Mouse (Mus musculus): ENCODE measurements around the gene Aifm1. TPM values are rescaled to one million over a fixed set of nuclear protein-coding genes. Genes with fewer than 3 reads are reported as not detected.
"Not testable (repeated sequence)": the region's sequence is repeated elsewhere in the genome, so short reads cannot be mapped to it uniquely, and the experiment has no call there.

The Aifm1 gene
- total and polyA plus RNA-seq, 3 experiments, result 30.3 to 61.4 (median 32.7) TPM

DNA sequence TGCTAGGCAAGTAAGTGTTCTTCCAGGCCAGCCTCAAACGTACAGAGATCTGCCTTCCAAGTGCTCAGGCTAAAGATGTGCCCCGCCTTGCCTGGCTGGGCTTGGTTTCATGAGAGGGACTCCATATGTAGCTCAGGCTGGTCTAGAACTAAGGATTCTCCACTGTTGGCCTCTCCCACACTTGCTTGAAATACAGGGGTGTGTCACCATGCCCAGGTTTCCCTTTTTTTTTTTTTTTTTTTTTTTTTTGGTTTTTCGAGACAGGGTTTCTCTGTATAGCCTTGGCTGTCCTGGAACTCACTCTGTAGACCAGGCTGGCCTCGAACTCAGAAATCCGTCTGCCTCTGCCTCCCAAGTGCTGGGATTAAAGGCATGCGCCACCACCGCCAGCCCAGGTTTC is 77.3 kb downstream of the Aifm1 start:
- H3K9me3 ChIP-seq (replicated peaks; ENCODE audit: low read length); DNase-seq (ENCODE audit: extremely low read depth); dilution Hi-C loops (cut with MboI; ENCODE audit: extremely low pct_ligation_motif_present, extremely low pct_unique_long_range_greater_than_20kb, low sequenced_read_pairs); H3K4me2 ChIP-seq (ENCODE audit: insufficient read depth, low read depth, poor library complexity, severe bottlenecking); H3K27me3 ChIP-seq (replicated peaks); in situ Hi-C loops (cut with MboI; ENCODE audit: low pct_ligation_motif_present, low pct_unique_long_range_greater_than_20kb, low sequenced_read_pairs); H3K4me3 ChIP-seq (replicated peaks in 1 of 3; ENCODE audit: low read depth in 2 of 3, low read length in 2 of 3, poor library complexity in 1 of 3); H3K79me2 ChIP-seq (replicated peaks; ENCODE audit: control insufficient read depth, extremely low read depth, insufficient read depth, poor library complexity, severe bottlenecking); H3K9ac ChIP-seq (ENCODE audit: insufficient read depth, low read depth); H3K36me3 ChIP-seq (replicated peaks in 1 of 2; ENCODE audit: control insufficient read depth in 1 of 2, insufficient read depth in 1 of 2, low read length in 1 of 2): not testable (repeated sequence)
- peaks cover 32 to 70% of the 10 kb centered on the region in 2 experiments for H3K4me1 ChIP-seq (ENCODE audit: control insufficient read depth in 1 of 2, insufficient read depth in 2 of 2)
- peak; percentile 53 for TF ChIP-seq ZNF384 (IDR thresholded peaks at IDR 0.05; ENCODE audit: low read depth, low read length)
- peak overlapping the region; percentile 62 for H3K27ac ChIP-seq (ENCODE audit: insufficient read depth, low read depth)

DNA sequence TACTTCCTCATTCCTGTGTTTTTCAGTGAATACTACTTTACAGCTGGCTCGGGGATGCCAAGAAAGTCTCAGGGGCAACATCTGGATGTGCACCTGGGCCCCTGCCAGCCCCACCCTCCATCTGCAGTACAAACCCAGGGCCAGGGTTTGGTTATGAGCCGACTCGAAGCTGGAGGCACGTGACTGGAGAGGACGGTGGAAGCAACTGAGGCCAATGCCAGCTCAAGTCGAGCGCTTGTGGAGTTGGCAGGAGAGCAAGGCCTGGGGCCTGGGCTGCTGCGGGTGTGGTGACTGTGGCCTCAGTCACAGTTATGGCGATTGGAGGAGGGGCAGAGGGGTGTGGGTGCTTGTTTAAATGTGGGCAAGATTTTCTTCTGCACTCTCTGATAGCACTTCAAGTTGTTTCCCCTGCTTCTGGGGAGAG is 77.9 kb downstream of the Aifm1 start:
- H3K27me3 ChIP-seq (replicated peaks), result no peaks in the 10 kb centered on the region
- H3K9me3 ChIP-seq (replicated peaks; ENCODE audit: low read length), result no peaks in the 10 kb centered on the region
- H3K36me3 ChIP-seq (replicated peaks in 1 of 2; ENCODE audit: control insufficient read depth in 1 of 2, insufficient read depth in 1 of 2, low read length in 1 of 2), result peaks cover 0 to 3% of the 10 kb centered on the region in 2 experiments
- in situ Hi-C loops (cut with MboI; ENCODE audit: low pct_ligation_motif_present, low pct_unique_long_range_greater_than_20kb, low sequenced_read_pairs) (no loop called here), dilution Hi-C loops (cut with MboI; ENCODE audit: extremely low pct_ligation_motif_present, extremely low pct_unique_long_range_greater_than_20kb, low sequenced_read_pairs) (no loop called here)
- peak overlapping the region; percentile 62 for H3K27ac ChIP-seq (ENCODE audit: insufficient read depth, low read depth)
- H3K4me1 ChIP-seq (ENCODE audit: control insufficient read depth in 1 of 2, insufficient read depth in 2 of 2), result peaks cover 32 to 70% of the 10 kb centered on the region in 2 experiments
- no peak overlapping the region for H3K4me3 ChIP-seq (replicated peaks in 1 of 3; ENCODE audit: low read depth in 2 of 3, low read length in 2 of 3, poor library complexity in 1 of 3)
- TF ChIP-seq BHLHE40 (IDR thresholded peaks at IDR 0.05; ENCODE audit: low read depth, low read length) (peak; percentile 94), MAX (IDR thresholded peaks at IDR 0.05; ENCODE audit: low read length) (no peak), MXI1 (IDR thresholded peaks at IDR 0.05; ENCODE audit: low read depth, low read length) (no peak), MEF2A (IDR thresholded peaks at IDR 0.05; ENCODE audit: borderline replicate concordance, low read depth, low read length) (no peak), ETS1 (conservative IDR thresholded peaks at IDR 0.05; ENCODE audit: low read depth, low read length) (peak; percentile 53), IRF4 (IDR thresholded peaks at IDR 0.05; ENCODE audit: low read depth, low read length) (peak; percentile 34; the same call in 1 of the 2 replicates), USF1 (IDR thresholded peaks at IDR 0.05; ENCODE audit: low read depth, low read length) (peak; percentile 71), TCF12 (IDR thresholded peaks at IDR 0.05; ENCODE audit: low read depth, low read length) (peak; percentile 91), USF2 (conservative IDR thresholded peaks at IDR 0.05; ENCODE audit: low read depth, low read length) (peak; percentile 55)
- peak overlapping the region; percentile 38; the same call in 1 of the 2 replicates for H3K4me2 ChIP-seq (ENCODE audit: insufficient read depth, low read depth, poor library complexity, severe bottlenecking)
- no peak overlapping the region for H3K9ac ChIP-seq (ENCODE audit: insufficient read depth, low read depth)
- peaks cover 2% of the 10 kb centered on the region; the same call in 1 of the 2 replicates for H3K79me2 ChIP-seq (replicated peaks; ENCODE audit: control insufficient read depth, extremely low read depth, insufficient read depth, poor library complexity, severe bottlenecking)
- no peak for DNase-seq (ENCODE audit: extremely low read depth)

DNA sequence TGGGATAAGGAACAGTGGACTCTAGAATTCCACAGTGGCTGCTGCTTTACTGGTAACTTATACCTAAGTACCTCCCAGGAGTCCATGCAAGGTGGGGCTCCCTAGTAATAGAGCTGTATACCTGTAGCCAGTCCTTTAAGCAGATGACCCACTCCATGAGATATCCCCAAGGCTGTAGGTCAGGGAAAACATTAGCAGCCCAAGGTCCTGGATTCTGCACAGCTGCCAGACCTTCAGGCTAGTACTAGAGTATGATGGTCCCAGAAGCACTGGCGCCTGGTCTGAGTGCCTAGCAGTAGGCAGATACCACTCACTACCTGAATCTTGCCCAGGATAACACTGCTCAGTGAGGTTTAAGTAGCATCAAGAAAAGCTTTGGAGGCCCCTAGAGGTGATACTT is 79.1 kb downstream of the Aifm1 start:
- Histone ChIP-seq H3K9me3 (replicated peaks; ENCODE audit: low read length) (no peaks in the 10 kb centered on the region), H3K9ac (ENCODE audit: insufficient read depth, low read depth) (no peak overlapping the region), H3K4me1 (ENCODE audit: control insufficient read depth in 1 of 2, insufficient read depth in 2 of 2) (peaks cover 30 to 64% of the 10 kb centered on the region in 2 experiments), H3K79me2 (replicated peaks; ENCODE audit: control insufficient read depth, extremely low read depth, insufficient read depth, poor library complexity, severe bottlenecking) (no peaks in the 10 kb centered on the region; the same call in 1 of the 2 replicates), H3K27me3 (replicated peaks) (no peaks in the 10 kb centered on the region), H3K4me2 (ENCODE audit: insufficient read depth, low read depth, poor library complexity, severe bottlenecking) (no peak overlapping the region), H3K36me3 (replicated peaks in 1 of 2; ENCODE audit: control insufficient read depth in 1 of 2, insufficient read depth in 1 of 2, low read length in 1 of 2) (peaks cover 0 to 3% of the 10 kb centered on the region in 2 experiments), H3K4me3 (replicated peaks in 1 of 3; ENCODE audit: low read depth in 2 of 3, low read length in 2 of 3, poor library complexity in 1 of 3) (no peak overlapping the region), H3K27ac (ENCODE audit: insufficient read depth, low read depth) (peak overlapping the region; percentile 72; the same call in 1 of the 2 replicates)
- in situ Hi-C loops (cut with MboI; ENCODE audit: low pct_ligation_motif_present, low pct_unique_long_range_greater_than_20kb, low sequenced_read_pairs), result no loop called here
- TF ChIP-seq BHLHE40 (IDR thresholded peaks at IDR 0.05; ENCODE audit: low read depth, low read length), result no peak
- dilution Hi-C loops (cut with MboI; ENCODE audit: extremely low pct_ligation_motif_present, extremely low pct_unique_long_range_greater_than_20kb, low sequenced_read_pairs), result no loop called here
- no peak for DNase-seq (ENCODE audit: extremely low read depth)
